Mouse (Mus musculus): ENCODE results near the gene Sectm1b. TPM values are rescaled to one million over a fixed set of nuclear protein-coding genes. Genes with fewer than 3 reads are reported as not detected.
"Not testable (repeated sequence)": the region's sequence is repeated elsewhere in the genome, so short reads cannot be mapped to it uniquely, and the experiment has no call there.

Gene Sectm1b
- polyA plus RNA-seq, 1 experiment = not detected

DNA sequence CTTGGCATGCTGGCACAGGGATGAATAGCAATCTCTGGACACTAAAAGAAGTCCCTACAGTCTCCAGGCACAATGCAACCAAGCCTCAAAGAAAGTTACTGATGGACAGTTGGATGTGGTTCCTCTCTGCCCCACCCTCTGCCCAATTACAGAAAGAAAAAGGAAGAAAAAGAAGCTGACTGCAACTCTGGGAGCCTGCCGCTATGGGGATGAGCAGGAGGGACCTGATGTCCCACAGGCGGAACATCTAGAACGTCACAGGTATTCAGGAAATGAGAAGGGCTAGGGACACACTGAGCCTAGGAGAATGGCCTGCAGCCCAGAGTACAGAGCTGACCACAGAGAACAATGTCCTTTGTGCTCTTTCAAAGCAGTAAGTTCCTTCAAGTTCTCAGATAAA, 18.9 kb upstream of the Sectm1b start:
- Histone ChIP-seq H3K4me3 (ENCODE audit: insufficient read depth, poor library complexity, severe bottlenecking) (no peak overlapping the region), H3K27me3 (ENCODE audit: control insufficient read depth, insufficient read depth, insufficient read length) (peaks cover 21% of the 10 kb centered on the region), H3K36me3 (ENCODE audit: control insufficient read depth, insufficient read depth) (no peaks in the 10 kb centered on the region), H3ac (ENCODE audit: control insufficient read depth, insufficient read length, low read depth) (no peak overlapping the region), H3K79me3 (ENCODE audit: low read depth) (no peaks in the 10 kb centered on the region), H3K79me2 (ENCODE audit: control insufficient read depth, insufficient read depth) (no peaks in the 10 kb centered on the region)
- TF ChIP-seq MYOD1 (IDR thresholded peaks at IDR 0.05; ENCODE audit: control insufficient read depth, insufficient read length, low read depth) (no peak), USF1 (IDR thresholded peaks at IDR 0.05; ENCODE audit: low read depth) (no peak), FOSL1 (IDR thresholded peaks at IDR 0.05; ENCODE audit: insufficient read depth, low read length, poor library complexity, severe bottlenecking) (no peak), CEBPB (IDR thresholded peaks at IDR 0.05; ENCODE audit: low read depth) (no peak), MYOG (IDR thresholded peaks at IDR 0.05; ENCODE audit: control insufficient read depth, extremely low read depth, insufficient read length) (no peak), CTCF (IDR thresholded peaks at IDR 0.05; ENCODE audit: control insufficient read depth, insufficient read depth, insufficient read length) (no peak), MAX (IDR thresholded peaks at IDR 0.05) (no peak)

DNA sequence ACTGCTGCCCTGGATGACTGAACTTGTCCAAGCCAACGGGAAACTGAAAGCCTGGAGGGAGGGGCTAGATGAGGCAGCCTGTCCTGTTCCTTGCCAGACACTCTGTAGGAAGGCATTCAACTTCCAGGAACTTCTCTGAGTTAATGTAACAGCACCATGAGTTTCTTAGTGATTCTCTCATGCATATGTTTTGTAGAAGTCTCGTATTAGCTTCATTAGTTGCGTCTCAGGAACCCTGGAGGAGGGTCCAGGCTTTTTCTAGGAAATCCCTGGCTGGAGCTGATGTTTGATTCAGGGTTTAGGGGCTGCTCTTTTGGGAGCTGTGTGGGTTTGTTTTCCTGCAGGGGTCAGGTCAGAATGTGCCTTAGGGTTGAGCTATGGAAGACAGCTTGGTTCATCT, 17.8 kb upstream of the Sectm1b start, which contains the start of gene Sectm1a:
TSS of gene Sectm1a (minus strand) at position 101 of the 400 bp plus-strand sequence.
- Histone ChIP-seq H3ac (ENCODE audit: control insufficient read depth, insufficient read length, low read depth) (no peak within 1 kb of the TSS), H3K4me3 (ENCODE audit: insufficient read depth, poor library complexity, severe bottlenecking) (no peak within 1 kb of the TSS), H3K79me3 (ENCODE audit: low read depth) (no peaks in the 10 kb centered on the region), H3K36me3 (ENCODE audit: control insufficient read depth, insufficient read depth) (no peaks in the 10 kb centered on the region), H3K79me2 (ENCODE audit: control insufficient read depth, insufficient read depth) (no peaks in the 10 kb centered on the region), H3K27me3 (ENCODE audit: control insufficient read depth, insufficient read depth, insufficient read length) (peaks cover 26% of the 10 kb centered on the region)
- TF ChIP-seq MYOG (IDR thresholded peaks at IDR 0.05; ENCODE audit: control insufficient read depth, extremely low read depth, insufficient read length) = no peak
- no peak for TF ChIP-seq FOSL1 (IDR thresholded peaks at IDR 0.05; ENCODE audit: insufficient read depth, low read length, poor library complexity, severe bottlenecking)

DNA sequence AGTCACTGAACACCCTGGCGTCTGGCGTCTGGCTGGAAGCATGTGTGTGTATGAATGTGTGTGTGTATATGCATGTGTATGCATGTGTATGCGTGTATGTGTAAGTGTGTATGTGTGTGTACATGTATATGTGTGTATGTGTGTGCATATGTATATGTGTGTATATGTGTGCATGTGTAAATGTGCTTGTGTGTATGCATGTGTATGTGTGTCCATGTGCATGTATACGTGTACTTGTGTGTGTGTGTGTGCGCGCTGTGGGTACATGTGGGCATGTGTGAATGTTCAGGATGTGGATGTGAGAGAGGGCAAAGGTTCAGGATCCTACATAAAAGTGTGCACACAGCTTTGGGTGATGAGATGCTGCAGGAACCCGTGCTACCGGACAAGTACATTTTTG, 17.0 kb upstream of the Sectm1b start:
- no peaks in the 10 kb centered on the region for H3K79me3 ChIP-seq (ENCODE audit: low read depth)
- TF ChIP-seq CEBPB (IDR thresholded peaks at IDR 0.05; ENCODE audit: low read depth) = no peak
- TF ChIP-seq CTCF (IDR thresholded peaks at IDR 0.05; ENCODE audit: control insufficient read depth, insufficient read depth, insufficient read length) = no peak
- TF ChIP-seq FOSL1 (IDR thresholded peaks at IDR 0.05; ENCODE audit: insufficient read depth, low read length, poor library complexity, severe bottlenecking) = no peak
- no peak for TF ChIP-seq USF1 (IDR thresholded peaks at IDR 0.05; ENCODE audit: low read depth)
- no peak for TF ChIP-seq MYOG (IDR thresholded peaks at IDR 0.05; ENCODE audit: control insufficient read depth, extremely low read depth, insufficient read length)
- TF ChIP-seq MAX (IDR thresholded peaks at IDR 0.05) = no peak
- TF ChIP-seq MYOD1 (IDR thresholded peaks at IDR 0.05; ENCODE audit: control insufficient read depth, insufficient read length, low read depth) = no peak
- H3ac ChIP-seq (ENCODE audit: control insufficient read depth, insufficient read length, low read depth) = no peak overlapping the region
- no peak overlapping the region for H3K4me3 ChIP-seq (ENCODE audit: insufficient read depth, poor library complexity, severe bottlenecking)
- H3K36me3 ChIP-seq (ENCODE audit: control insufficient read depth, insufficient read depth) = no peaks in the 10 kb centered on the region
- H3K79me2 ChIP-seq (ENCODE audit: control insufficient read depth, insufficient read depth) = no peaks in the 10 kb centered on the region
- peaks cover 26% of the 10 kb centered on the region for H3K27me3 ChIP-seq (ENCODE audit: control insufficient read depth, insufficient read depth, insufficient read length)

- Histone ChIP-seq H3K79me3 (ENCODE audit: low read depth) (no peaks in the 10 kb centered on the region), H3ac (ENCODE audit: control insufficient read depth, insufficient read length, low read depth) (no peak overlapping the region), H3K79me2 (ENCODE audit: control insufficient read depth, insufficient read depth) (no peaks in the 10 kb centered on the region), H3K36me3 (ENCODE audit: control insufficient read depth, insufficient read depth) (no peaks in the 10 kb centered on the region), H3K27me3 (ENCODE audit: control insufficient read depth, insufficient read depth, insufficient read length) (peaks cover 24% of the 10 kb centered on the region), H3K4me3 (ENCODE audit: insufficient read depth, poor library complexity, severe bottlenecking) (no peak overlapping the region)
- TF ChIP-seq CEBPB (IDR thresholded peaks at IDR 0.05; ENCODE audit: low read depth) (peak; percentile 13), FOSL1 (IDR thresholded peaks at IDR 0.05; ENCODE audit: insufficient read depth, low read length, poor library complexity, severe bottlenecking) (no peak), MYOG (IDR thresholded peaks at IDR 0.05; ENCODE audit: control insufficient read depth, extremely low read depth, insufficient read length) (no peak), USF1 (IDR thresholded peaks at IDR 0.05; ENCODE audit: low read depth) (no peak), MAX (IDR thresholded peaks at IDR 0.05) (no peak)
These were observed 12.3 kb upstream of the Sectm1b start for GRCm38 (mm10) chr11:121075655-121076054.

- H3K4me3 ChIP-seq (ENCODE audit: insufficient read depth, poor library complexity, severe bottlenecking); H3K79me2 ChIP-seq (ENCODE audit: control insufficient read depth, insufficient read depth); H3ac ChIP-seq (ENCODE audit: control insufficient read depth, insufficient read length, low read depth); H3K36me3 ChIP-seq (ENCODE audit: control insufficient read depth, insufficient read depth); H3K79me3 ChIP-seq (ENCODE audit: low read depth): not testable (repeated sequence)
- H3K27me3 ChIP-seq (ENCODE audit: control insufficient read depth, insufficient read depth, insufficient read length) = peaks cover 18% of the 10 kb centered on the region
These were observed 6.3 kb upstream of the Sectm1b start for GRCm38 (mm10) chr11:121069662-121070061.

GRCm38 (mm10) chr11:121067895-121068294, 4.5 kb upstream of the Sectm1b start:
- TF ChIP-seq MAX (IDR thresholded peaks at IDR 0.05) (no peak), USF1 (IDR thresholded peaks at IDR 0.05; ENCODE audit: low read depth) (no peak), CEBPB (IDR thresholded peaks at IDR 0.05; ENCODE audit: low read depth) (no peak), FOSL1 (IDR thresholded peaks at IDR 0.05; ENCODE audit: insufficient read depth, low read length, poor library complexity, severe bottlenecking) (no peak), CTCF (IDR thresholded peaks at IDR 0.05; ENCODE audit: control insufficient read depth, insufficient read depth, insufficient read length) (no peak), MYOD1 (IDR thresholded peaks at IDR 0.05; ENCODE audit: control insufficient read depth, insufficient read length, low read depth) (no peak), MYOG (IDR thresholded peaks at IDR 0.05; ENCODE audit: control insufficient read depth, extremely low read depth, insufficient read length) (no peak)
- H3K4me3 ChIP-seq (ENCODE audit: insufficient read depth, poor library complexity, severe bottlenecking) = no peak overlapping the region
- no peaks in the 10 kb centered on the region for H3K36me3 ChIP-seq (ENCODE audit: control insufficient read depth, insufficient read depth)
- H3K79me3 ChIP-seq (ENCODE audit: low read depth) = no peaks in the 10 kb centered on the region
- H3K27me3 ChIP-seq (ENCODE audit: control insufficient read depth, insufficient read depth, insufficient read length) = peaks cover 28% of the 10 kb centered on the region
- no peak overlapping the region for H3ac ChIP-seq (ENCODE audit: control insufficient read depth, insufficient read length, low read depth)
- H3K79me2 ChIP-seq (ENCODE audit: control insufficient read depth, insufficient read depth) = no peaks in the 10 kb centered on the region

Data from C2C12 (cell line).